Mouse (Mus musculus) testis, adult 2 months (tissue): Measurements from ENCODE around the gene Zfp715.

Experiments used
- CTCF ChIP-seq: fragments of 200-500 bp; IDR thresholded peaks from 2 replicates; pipeline ENCODE4 v1.5.1; 2012; ENCODE audit warnings: low read depth, mild to moderate bottlenecking, inconsistent platforms, low read length, moderate library complexity; ENCODE audit not compliant: control insufficient read depth, insufficient read depth, insufficient replicate concordance
- POLR2A ChIP-seq: fragments of 200-500 bp; IDR thresholded peaks from 2 replicates; pipeline ENCODE4 v1.6.1; 2012; ENCODE audit warnings: low read depth, mild to moderate bottlenecking, inconsistent platforms, low read length, moderate library complexity; ENCODE audit not compliant: control insufficient read depth

GRCm38 (mm10) chr7:43333203-43333602 is 20.1 kb upstream of the Zfp715 start:
- TF ChIP-seq CTCF, result peak; percentile 32; the same call in 1 of the 2 replicates
- TF ChIP-seq POLR2A, result no peak
